Mouse (Mus musculus): Measurements from ENCODE around the gene Bzw2.

- no peak for TF ChIP-seq CTCF (IDR thresholded peaks at IDR 0.05; ENCODE audit: control insufficient read depth, insufficient read depth, insufficient read length)
- no peak for TF ChIP-seq MAX (IDR thresholded peaks at IDR 0.05)
- TF ChIP-seq CEBPB (IDR thresholded peaks at IDR 0.05; ENCODE audit: low read depth), result no peak
- no peak for TF ChIP-seq USF1 (IDR thresholded peaks at IDR 0.05; ENCODE audit: low read depth)
- no peak for TF ChIP-seq MYOD1 (IDR thresholded peaks at IDR 0.05; ENCODE audit: control insufficient read depth, insufficient read length, low read depth)
- TF ChIP-seq FOSL1 (IDR thresholded peaks at IDR 0.05; ENCODE audit: insufficient read depth, low read length, poor library complexity, severe bottlenecking), result no peak
- TF ChIP-seq MYOG (IDR thresholded peaks at IDR 0.05; ENCODE audit: control insufficient read depth, extremely low read depth, insufficient read length), result no peak
Measured at GRCm38 (mm10) chr12:36137192-36137591, 20.7 kb downstream of the Bzw2 start.
